Mouse (Mus musculus): Measurements from ENCODE around the gene Focad. TPM values are rescaled to one million over a fixed set of nuclear protein-coding genes. Genes with fewer than 3 reads are reported as not detected.

The Focad gene
- polyA plus RNA-seq, 1 experiment: 0.29 TPM

- no peak for TF ChIP-seq TAL1 (IDR thresholded peaks at IDR 0.05; ENCODE audit: low read length)
- no peak for TF ChIP-seq GATA1 (IDR thresholded peaks at IDR 0.05; ENCODE audit: low read length)
- Histone ChIP-seq H3K9me3 (ENCODE audit: control insufficient read depth, low read length) (no peaks in the 10 kb centered on the region), H3K4me3 (replicated peaks) (no peak overlapping the region), H3K36me3 (ENCODE audit: control insufficient read depth) (peaks cover 4% of the 10 kb centered on the region), H3K4me1 (ENCODE audit: control insufficient read depth) (no peaks in the 10 kb centered on the region), H3K27me3 (ENCODE audit: control insufficient read depth) (no peaks in the 10 kb centered on the region)
These were observed 41.5 kb downstream of the Focad start for GRCm38 (mm10) chr4:88135936-88136335.

GRCm38 (mm10) chr4:88136528-88136927 lies 42.1 kb downstream of the Focad start:
- Histone ChIP-seq H3K4me1 (ENCODE audit: control insufficient read depth) (no peaks in the 10 kb centered on the region), H3K4me3 (replicated peaks) (no peak overlapping the region), H3K27me3 (ENCODE audit: control insufficient read depth) (no peaks in the 10 kb centered on the region), H3K36me3 (ENCODE audit: control insufficient read depth) (peaks cover 1% of the 10 kb centered on the region), H3K9me3 (ENCODE audit: control insufficient read depth, low read length) (no peaks in the 10 kb centered on the region)
- TF ChIP-seq TAL1 (IDR thresholded peaks at IDR 0.05; ENCODE audit: low read length) (no peak), GATA1 (IDR thresholded peaks at IDR 0.05; ENCODE audit: low read length) (no peak)

DNA sequence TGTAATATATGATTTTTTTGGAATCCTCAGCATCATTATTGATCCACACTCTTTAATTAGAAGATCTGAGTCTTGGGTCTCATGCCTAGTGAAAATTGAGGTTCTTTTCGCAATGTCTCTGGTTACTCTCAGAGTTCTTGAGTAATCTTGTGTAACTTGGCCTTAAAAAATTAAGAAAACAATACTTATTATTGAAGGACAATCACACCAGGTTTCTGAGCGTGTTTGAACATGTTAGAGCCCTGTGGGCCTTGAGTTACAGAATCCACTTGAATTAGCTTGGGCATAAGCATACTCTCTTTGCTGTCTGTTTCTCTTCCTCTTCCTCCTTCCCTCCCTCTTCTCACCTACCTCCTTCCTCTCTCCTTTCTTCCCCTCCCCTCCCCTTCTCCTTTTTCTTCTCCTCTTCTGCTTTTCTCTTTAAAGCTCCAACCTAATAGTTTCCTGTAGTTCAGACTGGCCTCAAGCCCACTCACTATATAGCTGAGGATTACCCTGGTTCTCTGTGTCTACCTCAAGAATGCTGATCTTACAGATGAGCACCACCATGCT lies 44.0 kb downstream of the Focad start:
- no peaks in the 10 kb centered on the region for H3K4me1 ChIP-seq (ENCODE audit: control insufficient read depth)
- no peaks in the 10 kb centered on the region for H3K27me3 ChIP-seq (ENCODE audit: control insufficient read depth)
- no peaks in the 10 kb centered on the region; the same call in 1 of the 2 replicates for H3K36me3 ChIP-seq (ENCODE audit: control insufficient read depth)
- no peak overlapping the region for H3K4me3 ChIP-seq (replicated peaks)
- no peak for TF ChIP-seq GATA1 (IDR thresholded peaks at IDR 0.05; ENCODE audit: low read length)
- no peak for TF ChIP-seq TAL1 (IDR thresholded peaks at IDR 0.05; ENCODE audit: low read length)
- no peaks in the 10 kb centered on the region for H3K9me3 ChIP-seq (ENCODE audit: control insufficient read depth, low read length)

DNA sequence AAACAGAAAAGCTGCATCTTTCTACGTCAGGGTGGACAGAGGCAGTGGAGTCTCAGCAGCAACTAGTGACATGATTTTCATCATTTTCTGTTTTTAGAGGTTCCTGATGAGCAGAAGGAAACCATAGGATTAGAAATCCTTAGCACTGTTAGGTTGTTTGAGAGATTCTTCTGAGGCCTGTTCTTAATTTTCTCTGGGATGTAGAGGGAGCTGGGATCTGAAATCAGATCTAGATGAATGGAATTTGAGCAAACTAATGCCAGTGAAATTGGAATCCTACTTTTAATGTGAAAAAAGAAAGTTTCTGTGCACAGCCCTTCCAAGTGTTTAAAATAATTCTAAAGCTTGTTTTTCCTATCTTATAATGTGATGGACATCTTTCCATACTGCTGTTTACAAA lies 55.0 kb downstream of the Focad start:
- no peaks in the 10 kb centered on the region for H3K4me1 ChIP-seq (ENCODE audit: control insufficient read depth)

GRCm38 (mm10) chr4:88155490-88156160 lies 61.2 kb downstream of the Focad start:
- Histone ChIP-seq H3K36me3 (ENCODE audit: control insufficient read depth) (peaks cover 6% of the 10 kb centered on the region), H3K4me1 (ENCODE audit: control insufficient read depth) (no peaks in the 10 kb centered on the region), H3K4me3 (replicated peaks) (no peak overlapping the region), H3K27me3 (ENCODE audit: control insufficient read depth) (no peaks in the 10 kb centered on the region), H3K9me3 (ENCODE audit: control insufficient read depth, low read length) (no peaks in the 10 kb centered on the region)
- TF ChIP-seq TAL1 (IDR thresholded peaks at IDR 0.05; ENCODE audit: low read length) (no peak), GATA1 (IDR thresholded peaks at IDR 0.05; ENCODE audit: low read length) (no peak)

More for the DNA sequence above, 55.0 kb downstream of the Focad start:
- no peak overlapping the region for H3K4me3 ChIP-seq (replicated peaks)
- H3K36me3 ChIP-seq (ENCODE audit: control insufficient read depth): peaks cover 3% of the 10 kb centered on the region
- no peaks in the 10 kb centered on the region for H3K27me3 ChIP-seq (ENCODE audit: control insufficient read depth)
- TF ChIP-seq GATA1 (IDR thresholded peaks at IDR 0.05; ENCODE audit: low read length): no peak
- no peak for TF ChIP-seq TAL1 (IDR thresholded peaks at IDR 0.05; ENCODE audit: low read length)
- no peaks in the 10 kb centered on the region for H3K9me3 ChIP-seq (ENCODE audit: control insufficient read depth, low read length)

DNA sequence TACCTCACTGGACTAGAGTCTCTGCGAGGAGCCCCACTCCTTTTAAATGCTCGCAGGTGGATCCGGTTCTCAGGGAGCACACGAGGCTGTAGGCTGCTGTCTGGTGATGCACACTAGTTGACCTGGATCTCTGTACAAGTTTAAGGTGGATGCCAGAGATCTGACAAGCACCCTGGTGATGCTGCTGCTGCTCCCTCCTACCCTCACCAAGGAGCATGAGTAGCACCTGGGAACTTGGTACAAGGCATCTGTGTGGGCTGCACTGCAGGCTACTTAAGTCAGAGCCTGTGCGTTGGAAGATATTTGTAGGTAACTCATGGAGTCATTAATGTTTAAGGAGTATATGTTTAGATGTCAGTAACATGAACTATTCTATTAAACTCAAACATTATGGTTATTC lies 62.5 kb downstream of the Focad start:
- H3K27me3 ChIP-seq (ENCODE audit: control insufficient read depth): no peaks in the 10 kb centered on the region
- H3K9me3 ChIP-seq (ENCODE audit: control insufficient read depth, low read length): no peaks in the 10 kb centered on the region
- no peaks in the 10 kb centered on the region for H3K4me1 ChIP-seq (ENCODE audit: control insufficient read depth)
- TF ChIP-seq TAL1 (IDR thresholded peaks at IDR 0.05; ENCODE audit: low read length): no peak
- no peak for TF ChIP-seq GATA1 (IDR thresholded peaks at IDR 0.05; ENCODE audit: low read length)
- no peak overlapping the region for H3K4me3 ChIP-seq (replicated peaks)
- peaks cover 3% of the 10 kb centered on the region for H3K36me3 ChIP-seq (ENCODE audit: control insufficient read depth)

DNA sequence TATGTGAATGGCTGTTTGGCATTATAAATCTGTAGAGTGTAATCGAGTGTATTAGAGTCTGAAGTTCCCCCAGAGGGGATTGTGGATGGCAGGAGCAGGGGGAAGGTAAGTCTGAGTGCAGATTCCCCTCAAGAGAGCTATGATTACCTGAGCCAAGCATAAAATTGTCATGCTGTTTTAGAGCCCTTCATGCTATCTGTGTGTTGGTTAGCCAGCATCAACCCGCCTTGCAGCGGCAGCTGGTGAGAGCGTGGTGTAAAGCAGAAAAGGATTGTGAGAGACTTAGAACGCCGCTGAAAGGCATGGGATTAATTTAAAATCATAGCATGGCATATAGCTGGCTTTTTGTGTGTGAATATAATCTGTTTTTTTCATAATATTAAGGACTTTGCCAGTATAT lies 63.2 kb downstream of the Focad start:
- no peaks in the 10 kb centered on the region for H3K27me3 ChIP-seq (ENCODE audit: control insufficient read depth)

GRCm38 (mm10) chr4:88159256-88159655 lies 64.8 kb downstream of the Focad start:
- TF ChIP-seq GATA1 (IDR thresholded peaks at IDR 0.05; ENCODE audit: low read length) (no peak), TAL1 (IDR thresholded peaks at IDR 0.05; ENCODE audit: low read length) (no peak)
- Histone ChIP-seq H3K4me1 (ENCODE audit: control insufficient read depth) (no peaks in the 10 kb centered on the region), H3K4me3 (replicated peaks) (no peak overlapping the region), H3K27me3 (ENCODE audit: control insufficient read depth) (no peaks in the 10 kb centered on the region), H3K36me3 (ENCODE audit: control insufficient read depth) (peaks cover 3% of the 10 kb centered on the region), H3K9me3 (ENCODE audit: control insufficient read depth, low read length) (no peaks in the 10 kb centered on the region)

More for the DNA sequence above, 63.2 kb downstream of the Focad start:
- no peak for TF ChIP-seq TAL1 (IDR thresholded peaks at IDR 0.05; ENCODE audit: low read length)
- TF ChIP-seq GATA1 (IDR thresholded peaks at IDR 0.05; ENCODE audit: low read length): no peak
- Histone ChIP-seq H3K36me3 (ENCODE audit: control insufficient read depth) (peaks cover 3% of the 10 kb centered on the region), H3K4me1 (ENCODE audit: control insufficient read depth) (no peaks in the 10 kb centered on the region), H3K4me3 (replicated peaks) (no peak overlapping the region), H3K9me3 (ENCODE audit: control insufficient read depth, low read length) (no peaks in the 10 kb centered on the region)

DNA sequence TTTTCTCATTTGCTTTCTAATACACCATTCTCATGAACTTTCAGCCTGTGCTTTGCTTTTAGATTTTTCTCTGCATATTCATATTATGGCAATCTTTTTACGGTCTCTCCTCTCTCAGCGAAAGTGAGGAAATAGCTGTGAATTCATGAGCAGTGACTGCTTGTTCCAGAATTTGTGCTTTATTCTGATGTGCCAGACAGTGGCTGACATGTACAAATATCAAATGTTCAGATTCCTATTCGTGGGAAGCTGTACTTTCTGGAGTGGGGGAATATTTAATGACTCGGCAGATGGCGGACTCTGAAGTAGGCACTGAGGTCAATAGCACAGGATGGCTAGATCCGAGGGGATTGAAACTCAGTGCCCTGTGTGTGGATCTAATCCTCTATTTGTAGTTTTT lies 65.3 kb downstream of the Focad start:
- Histone ChIP-seq H3K4me3 (replicated peaks) (no peak overlapping the region), H3K27me3 (ENCODE audit: control insufficient read depth) (no peaks in the 10 kb centered on the region), H3K4me1 (ENCODE audit: control insufficient read depth) (no peaks in the 10 kb centered on the region), H3K9me3 (ENCODE audit: control insufficient read depth, low read length) (no peaks in the 10 kb centered on the region), H3K36me3 (ENCODE audit: control insufficient read depth) (peaks cover 3% of the 10 kb centered on the region)
- no peak for TF ChIP-seq GATA1 (IDR thresholded peaks at IDR 0.05; ENCODE audit: low read length)
- TF ChIP-seq TAL1 (IDR thresholded peaks at IDR 0.05; ENCODE audit: low read length): no peak
